Mouse (Mus musculus) frontal cortex, postnatal 10 days (tissue): ENCODE results near the gene Narfl.
"Not testable (repeated sequence)": the region's sequence is repeated elsewhere in the genome, so short reads cannot be mapped to it uniquely, and the experiment has no call there.

ENCODE experiments used
- DNase-seq, 2 experiments: peaks; one replicate each; pipeline ENCODE4 v3.0.0; 2022; ENCODE audit warnings: low spot score in 2 of 2, mixed read lengths in 1 of 2

Gene Narfl

DNA sequence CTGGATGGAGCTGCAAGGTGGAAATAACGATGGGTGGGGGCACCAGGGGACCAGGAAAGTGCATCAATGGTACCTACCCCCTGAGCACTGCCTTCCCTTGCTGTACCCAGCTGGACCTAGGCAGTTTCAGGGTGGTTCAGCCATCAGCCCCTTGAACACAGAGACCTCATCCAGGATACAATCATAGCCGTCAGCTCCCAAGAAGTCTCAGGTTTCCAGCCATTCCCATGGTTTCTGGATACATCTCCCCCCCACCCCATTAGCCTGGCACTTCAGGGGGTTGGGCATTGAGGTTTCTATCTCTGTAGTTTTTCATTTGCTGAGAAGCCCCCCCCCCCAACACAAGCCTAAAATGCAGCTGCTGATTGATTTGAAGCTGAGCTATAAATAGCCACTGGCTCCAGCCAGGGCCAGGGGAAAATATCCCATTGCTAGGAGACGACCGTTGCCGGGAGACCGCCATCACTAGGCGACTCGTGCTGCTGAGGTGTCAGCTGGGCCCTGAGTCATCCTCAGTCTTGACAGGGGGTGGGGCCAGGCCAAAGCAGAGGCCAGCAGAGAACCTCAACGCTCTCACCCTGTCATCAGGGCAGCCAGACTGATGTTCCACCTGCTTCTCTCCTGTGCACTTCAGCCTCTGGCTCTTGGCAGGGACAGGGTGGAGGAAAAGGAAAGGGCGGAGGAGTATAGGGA lies 29.4 kb downstream of the Narfl start:
- peak; percentile 79 to 89 for DNase-seq

DNA sequence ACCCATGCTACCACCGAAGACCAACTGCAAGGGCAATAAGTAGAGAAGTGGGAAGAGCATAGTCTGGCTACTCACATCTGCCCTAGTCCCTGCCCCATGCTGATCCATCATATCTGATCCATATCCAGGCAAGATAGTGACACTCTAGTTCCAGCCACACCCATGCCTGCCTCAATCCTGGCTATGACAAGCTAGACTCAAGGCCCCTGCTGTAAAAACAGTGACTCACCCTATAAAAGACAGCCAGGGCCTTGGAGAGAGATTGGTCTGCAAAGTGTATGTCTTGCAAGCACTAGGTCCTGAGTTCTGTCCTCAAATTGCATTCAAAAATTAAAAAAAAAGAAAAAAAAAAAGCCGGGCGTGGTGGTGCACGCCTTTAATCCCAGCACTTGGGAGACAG lies 32.9 kb downstream of the Narfl start:
- DNase-seq = no peak

DNA sequence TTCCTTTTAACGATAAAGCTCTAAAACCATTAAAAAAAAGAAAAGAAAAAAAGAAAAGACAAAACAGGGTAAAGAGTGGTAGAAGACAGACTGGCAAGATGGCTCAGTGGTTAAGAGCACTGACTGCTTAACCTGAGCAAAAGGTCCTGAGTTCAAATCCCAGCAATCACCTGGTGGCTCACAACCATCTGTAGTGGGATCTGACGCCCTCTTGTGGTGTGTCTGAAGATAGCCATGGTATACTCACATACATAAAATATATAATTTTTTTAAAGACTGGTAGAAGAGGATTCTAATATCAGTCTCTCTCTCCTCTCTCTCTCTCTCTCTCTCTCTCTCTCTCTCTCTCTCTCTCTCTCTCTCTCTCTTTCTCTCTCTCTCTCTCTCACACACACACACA lies 33.9 kb downstream of the Narfl start:
- not testable (repeated sequence) for DNase-seq

DNA sequence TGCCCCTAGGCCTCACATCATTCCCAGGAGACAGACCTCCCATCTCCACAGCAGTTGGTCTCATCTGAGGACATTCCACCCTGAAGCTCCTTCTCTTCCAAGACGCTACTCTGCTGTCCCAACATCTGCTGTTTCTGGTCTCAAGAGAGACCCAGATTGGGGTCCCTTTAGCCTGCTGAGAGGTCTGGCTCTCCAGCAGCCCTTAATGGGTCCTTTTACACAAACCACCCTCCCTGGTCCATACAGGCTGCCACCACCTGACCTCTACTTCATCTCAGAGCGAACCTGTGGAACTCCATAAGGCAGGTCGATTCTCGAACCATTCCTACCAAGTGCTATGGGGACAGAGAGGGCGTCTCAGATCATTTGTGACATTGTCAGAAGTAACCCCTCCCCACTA lies 34.5 kb downstream of the Narfl start:
- DNase-seq = no peak

DNA sequence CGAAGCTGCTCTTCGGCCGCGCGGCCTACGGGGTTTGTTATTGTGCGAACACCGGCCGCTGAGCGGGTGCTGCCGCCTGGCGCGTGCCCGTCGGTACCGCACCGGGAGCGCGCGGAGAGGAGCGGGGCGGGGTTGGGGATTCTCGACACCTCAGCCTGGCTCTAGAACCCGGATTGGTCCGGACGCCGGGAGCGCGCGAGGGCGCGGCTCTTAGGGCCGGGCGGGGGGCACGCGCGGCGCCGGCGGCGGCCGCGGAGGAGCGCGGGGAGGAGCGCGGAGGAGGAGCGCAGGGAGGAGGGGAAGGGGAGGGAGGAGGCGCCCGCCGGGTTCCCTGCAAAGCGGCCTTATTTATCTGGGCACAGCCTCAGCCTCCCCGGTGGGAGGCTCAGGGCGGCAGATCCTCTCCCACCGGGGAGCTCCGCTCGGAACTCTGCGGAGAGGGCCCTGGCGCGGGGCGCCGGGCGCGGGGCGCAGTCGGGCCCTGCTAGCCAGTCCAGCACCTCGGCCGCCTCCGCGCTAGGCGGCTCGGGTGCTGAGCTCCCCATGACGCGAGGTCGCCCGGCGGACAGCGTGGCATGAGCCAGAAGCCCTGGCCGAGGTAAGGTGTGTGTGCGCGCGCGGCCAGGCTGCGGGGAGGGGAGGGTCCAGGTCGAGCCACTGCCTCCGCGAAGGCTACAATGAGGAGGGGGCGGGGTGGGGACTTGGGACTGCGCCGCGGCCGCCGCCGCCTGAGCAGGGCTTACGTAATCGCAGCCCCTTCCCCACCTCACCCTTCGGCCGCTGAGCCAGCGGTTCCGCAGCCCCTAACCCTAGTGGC lies 35.4 kb downstream of the Narfl start, which contains the start of gene Fbxl16:
TSS of gene Fbxl16 (plus strand) at position 297 of the 817 bp plus-strand sequence.
- peak; percentile 86 to 88 for DNase-seq

DNA sequence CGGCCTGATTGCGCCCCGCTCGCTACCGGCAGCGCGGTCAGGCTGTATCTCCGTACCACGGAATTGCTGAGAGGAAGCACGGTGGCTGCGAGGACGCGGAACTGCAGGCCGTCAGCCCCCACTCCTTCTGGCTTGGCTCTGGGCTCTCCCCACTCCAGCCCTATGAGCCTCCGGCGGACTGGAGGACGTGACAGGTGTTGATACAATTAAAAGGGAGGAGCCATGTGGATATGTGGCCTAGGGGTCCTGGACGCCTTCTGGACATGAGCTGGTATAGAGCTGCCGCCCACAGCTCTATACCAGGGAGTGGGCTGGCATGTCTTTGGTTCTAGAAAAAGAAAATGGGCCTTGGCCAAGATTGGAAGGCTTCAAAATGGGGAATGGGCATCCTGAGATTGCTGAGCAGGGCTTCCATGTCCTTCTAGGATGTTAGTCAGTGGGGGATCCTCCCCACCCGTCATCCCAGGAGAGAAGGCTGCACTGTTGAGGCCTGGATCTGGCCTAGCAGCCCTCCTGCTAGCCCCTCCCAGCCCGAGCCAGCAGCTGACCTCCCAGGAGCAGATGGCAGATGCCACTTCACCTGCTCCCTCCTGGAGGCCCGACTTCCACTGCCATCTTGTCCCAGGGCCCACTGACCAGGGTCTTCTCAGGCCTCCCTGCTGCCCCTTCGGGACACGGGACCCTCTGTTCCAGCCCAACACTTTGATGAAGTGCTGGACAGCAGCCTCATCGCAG lies 36.2 kb downstream of the Narfl start:
- DNase-seq = no peak

DNA sequence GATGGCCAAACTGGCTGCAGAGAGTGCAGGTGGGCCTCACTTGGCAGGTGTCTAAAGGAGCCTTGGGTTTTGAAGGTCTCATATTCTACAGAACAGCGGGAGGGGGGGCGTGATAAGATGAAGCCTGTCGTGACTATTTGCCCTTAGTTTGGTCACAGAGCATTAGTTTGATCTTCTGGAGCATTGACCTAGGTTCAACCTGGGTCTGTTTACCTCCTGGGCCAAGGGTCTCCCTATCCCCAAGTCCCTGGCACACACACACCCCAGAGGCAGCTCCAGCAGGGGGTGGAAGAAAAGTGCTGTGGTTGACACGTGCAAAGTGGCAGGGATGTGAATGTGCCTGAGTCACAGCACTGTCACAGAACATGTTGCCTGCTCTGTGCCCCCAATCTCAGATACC lies 37.3 kb downstream of the Narfl start:
- no peak for DNase-seq

DNA sequence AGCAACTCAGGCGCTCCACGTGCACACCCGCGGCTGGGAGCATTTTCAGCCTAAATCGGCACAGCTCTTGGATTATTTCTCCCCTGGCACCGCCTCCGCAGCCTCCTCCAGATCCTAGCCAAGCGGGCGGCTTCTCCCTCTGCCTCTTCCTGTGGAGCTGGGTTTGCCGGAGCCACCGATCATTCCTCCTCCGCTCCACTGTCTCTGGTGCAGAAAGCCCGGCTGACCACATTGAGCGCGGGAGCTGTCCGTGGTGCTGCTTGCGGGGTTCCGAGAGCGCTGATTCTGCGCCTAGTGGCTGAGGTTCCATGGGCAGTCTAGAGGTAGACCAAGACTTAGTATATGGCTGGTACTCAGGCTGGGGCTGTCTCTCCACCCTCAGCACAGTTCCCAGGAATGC lies 39.9 kb downstream of the Narfl start:
- peak in 1 of 2 experiments; percentile 71 for DNase-seq

DNA sequence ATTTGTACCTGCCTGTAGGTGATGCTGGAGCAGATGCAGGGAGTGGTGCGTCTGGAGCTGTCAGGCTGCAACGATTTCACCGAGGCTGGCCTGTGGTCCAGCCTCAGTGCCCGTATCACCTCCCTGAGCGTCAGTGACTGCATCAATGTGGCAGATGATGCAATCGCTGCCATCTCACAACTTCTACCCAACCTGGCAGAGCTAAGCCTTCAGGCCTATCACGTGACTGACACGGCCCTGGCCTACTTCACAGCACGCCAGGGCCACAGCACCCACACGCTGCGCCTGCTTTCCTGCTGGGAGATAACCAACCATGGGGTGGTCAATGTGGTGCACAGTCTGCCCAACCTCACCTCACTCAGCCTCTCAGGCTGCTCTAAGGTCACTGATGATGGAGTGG lies 44.1 kb downstream of the Narfl start:
- no peak for DNase-seq

DNA sequence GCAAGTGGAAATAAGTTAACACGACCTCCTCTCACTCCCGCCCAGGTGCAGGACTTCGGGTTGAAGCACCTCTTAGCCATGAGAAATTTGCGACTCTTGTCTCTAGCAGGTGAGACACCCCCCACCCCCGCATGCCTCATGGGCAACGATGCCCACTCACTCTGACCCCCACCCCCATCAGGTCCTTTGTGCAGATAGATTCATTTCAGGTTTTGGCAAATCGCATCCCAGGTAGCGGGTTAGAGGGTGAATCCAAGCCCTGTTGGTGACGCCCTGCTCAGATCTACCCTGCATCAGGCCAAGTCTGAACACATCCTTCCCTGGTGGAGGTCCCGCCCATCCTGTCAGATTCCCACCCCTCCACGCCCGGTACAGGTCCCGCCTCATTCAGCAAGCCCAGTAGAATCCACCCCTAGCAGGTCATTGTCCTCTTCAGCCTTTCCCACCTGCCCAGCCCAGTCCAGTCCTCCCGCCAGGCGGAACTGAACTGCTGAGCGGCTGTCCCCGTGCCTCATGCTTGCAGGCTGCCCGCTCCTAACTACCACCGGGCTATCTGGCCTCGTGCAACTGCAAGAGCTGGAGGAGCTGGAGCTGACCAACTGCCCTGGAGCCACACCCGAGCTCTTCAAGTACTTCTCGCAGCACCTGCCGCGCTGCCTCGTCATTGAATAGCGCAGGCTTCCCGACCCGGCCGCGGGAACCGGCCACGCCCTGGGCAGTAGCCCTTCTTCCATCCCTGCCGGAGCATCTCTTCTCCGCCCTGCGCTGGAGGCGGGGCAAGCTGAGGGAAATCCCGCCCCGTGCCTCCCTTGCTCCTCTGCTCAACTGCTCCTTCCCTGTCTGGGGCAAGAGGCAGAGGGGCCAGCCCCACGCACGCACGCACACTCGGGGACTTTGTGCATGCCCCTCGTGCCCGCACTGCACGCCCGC lies 45.5 kb downstream of the Narfl start:
- no peak for DNase-seq

DNA sequence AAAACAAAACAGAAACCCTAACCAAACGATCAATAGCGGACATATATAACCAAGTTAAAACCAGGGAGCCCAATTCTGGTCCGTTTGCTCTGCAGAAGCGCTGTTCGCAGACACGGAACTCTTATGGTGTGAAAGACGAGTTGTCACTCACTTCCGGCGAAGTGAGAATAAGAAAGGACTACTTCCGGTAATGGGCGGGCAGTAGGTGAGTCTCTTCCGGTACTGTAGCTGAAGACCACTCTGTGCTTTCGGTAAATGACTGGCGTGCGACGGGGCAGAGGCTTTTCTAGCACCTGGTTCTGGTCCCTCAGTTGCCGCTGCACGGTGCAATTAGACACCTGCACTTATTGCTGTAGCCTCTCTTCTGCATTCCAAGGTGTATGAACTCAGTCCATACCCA lies 49.9 kb downstream of the Narfl start, which contains the start of gene Wdr24:
TSS of gene Wdr24 (plus strand) at position 176 of the 400 bp plus-strand sequence.
- DNase-seq = peak in 1 of 2 experiments; percentile 75

DNA sequence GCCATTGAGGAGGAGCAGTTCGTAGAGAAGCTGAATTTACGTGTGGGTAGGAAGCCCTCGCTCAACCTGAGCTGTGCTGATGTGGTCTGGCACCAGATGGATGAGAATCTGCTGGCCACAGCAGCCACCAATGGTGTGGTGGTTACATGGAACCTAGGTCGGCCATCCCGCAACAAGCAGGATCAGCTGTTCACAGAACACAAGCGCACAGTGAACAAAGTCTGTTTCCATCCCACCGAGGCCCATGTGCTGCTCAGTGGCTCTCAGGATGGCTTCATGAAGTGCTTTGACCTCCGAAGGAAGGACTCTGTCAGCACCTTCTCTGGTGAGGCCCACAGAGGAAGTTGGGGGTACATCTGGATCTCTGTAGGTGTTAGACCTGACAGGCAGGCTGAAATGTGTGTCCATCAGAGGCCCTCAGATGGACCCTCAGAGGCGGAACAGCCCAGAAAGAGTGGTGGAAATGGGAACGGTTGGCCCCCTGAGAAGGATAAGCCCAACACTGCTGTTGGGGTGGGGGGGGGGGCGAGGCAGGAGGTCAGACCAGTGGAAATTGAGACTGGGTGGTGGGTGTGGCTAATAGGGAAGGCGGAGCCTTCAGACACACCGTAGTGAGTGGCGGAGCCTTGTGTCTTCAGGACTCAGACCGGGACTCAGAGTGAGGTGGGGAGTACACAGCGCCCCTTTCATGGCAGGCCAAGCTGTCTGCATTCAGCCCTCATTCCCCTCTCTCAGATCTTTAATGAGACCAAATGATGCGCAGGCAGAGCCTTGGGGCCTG lies 51.0 kb downstream of the Narfl start:
- DNase-seq = no peak

DNA sequence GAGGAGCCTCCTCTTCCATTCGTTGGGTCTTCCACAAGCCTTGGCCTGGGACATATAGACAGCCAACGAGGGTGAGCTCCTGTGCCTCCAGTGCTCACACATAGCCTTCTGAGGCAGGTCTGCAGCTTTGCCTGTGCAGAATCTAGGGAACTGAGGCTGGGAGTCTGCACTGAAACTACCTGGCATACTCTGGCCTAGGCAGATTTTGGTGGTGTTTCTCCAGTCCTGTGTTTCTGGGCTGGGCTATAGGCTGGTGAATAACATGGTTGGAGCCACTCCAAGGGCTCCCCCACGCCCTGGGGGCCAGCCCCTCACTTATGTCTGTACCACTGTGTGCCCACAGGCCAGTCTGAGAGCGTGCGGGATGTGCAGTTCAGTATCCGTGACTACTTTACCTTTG lies 51.7 kb downstream of the Narfl start:
- DNase-seq = no peak

DNA sequence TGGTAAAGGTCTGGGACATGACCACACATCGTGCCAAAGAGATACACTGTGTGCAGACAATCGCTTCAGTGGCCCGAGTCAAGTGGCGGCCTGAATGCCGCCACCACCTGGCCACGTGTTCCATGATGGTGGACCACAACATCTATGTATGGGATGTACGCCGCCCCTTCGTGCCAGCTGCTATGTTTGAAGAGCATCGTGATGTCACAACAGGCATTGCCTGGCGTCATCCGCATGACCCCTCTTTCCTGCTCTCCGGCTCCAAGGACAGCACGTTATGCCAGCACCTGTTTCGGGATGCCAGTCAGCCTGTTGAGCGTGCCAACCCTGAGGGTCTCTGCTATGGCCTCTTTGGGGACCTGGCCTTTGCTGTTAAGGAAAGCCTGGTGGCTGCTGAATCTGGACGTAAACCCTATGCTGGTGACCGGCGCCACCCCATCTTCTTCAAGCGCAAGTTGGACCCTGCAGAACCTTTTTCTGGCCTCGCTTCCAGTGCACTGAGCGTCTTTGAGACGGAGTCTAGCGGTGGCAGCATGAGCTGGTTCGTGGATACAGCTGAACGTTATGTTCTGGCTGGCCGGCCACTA lies 52.5 kb downstream of the Narfl start:
- no peak for DNase-seq

DNA sequence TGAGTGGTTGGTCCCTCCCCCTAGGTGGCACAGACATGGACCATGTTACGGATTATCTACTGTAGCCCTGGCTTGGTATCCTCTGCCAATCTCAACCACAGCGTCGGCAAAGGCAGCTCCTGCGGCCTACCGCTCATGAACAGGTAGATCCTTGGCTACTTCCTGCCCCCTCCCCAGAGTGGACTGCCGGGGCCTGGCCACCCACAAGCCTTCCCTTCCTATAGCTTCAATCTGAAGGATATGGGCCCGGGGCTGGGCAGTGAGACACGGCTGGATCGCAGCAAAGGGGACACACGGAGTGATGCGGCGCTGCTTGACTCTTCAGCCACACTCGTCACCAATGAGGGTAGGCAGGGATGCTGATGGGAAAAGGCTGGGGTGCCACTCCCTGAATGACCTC lies 53.4 kb downstream of the Narfl start:
- DNase-seq = no peak

DNA sequence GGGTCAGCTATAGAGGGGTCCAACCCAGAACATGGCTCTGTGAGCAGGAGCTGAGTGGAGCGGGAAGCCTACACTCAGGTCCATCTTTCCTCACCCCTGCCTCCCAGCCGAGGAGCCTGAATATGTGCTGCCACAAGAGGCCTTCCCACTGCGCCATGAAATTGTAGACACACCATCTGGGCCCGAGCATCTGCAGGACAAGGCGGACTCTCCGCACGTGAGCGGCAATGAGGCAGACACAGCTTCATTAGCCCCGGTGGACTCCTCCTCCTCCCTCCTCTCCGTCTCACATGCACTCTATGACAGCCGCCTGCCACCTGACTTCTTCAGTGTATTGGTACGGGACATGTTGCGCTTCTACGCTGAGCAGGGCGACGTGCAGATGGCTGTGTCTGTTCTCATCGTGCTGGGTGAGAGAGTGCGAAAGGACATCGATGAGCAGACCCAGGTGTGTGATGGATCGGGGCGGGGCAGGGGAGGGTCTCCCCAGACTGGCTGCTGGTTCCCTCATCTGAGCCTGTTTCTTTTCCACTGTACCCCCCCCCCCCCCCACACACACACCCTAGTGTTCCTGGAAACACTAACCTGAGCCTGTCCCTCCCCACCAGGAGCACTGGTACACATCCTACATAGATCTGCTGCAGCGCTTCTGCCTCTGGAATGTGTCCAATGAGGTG lies 54.1 kb downstream of the Narfl start:
- DNase-seq = no peak

DNA sequence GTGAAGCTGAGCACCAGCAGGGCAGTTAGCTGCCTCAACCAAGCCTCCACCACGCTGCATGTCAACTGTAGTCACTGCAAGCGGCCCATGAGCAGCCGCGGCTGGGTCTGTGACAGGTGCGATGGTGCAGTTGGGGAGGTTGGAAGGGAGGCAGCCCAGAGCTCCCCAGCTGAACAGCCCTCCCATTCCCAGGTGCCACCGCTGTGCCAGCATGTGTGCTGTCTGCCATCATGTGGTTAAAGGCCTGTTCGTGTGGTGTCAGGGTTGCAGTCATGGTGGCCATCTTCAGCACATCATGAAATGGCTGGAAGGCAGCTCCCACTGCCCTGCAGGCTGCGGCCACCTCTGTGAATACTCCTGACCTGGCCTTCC lies 54.6 kb downstream of the Narfl start:
- DNase-seq = no peak

DNA sequence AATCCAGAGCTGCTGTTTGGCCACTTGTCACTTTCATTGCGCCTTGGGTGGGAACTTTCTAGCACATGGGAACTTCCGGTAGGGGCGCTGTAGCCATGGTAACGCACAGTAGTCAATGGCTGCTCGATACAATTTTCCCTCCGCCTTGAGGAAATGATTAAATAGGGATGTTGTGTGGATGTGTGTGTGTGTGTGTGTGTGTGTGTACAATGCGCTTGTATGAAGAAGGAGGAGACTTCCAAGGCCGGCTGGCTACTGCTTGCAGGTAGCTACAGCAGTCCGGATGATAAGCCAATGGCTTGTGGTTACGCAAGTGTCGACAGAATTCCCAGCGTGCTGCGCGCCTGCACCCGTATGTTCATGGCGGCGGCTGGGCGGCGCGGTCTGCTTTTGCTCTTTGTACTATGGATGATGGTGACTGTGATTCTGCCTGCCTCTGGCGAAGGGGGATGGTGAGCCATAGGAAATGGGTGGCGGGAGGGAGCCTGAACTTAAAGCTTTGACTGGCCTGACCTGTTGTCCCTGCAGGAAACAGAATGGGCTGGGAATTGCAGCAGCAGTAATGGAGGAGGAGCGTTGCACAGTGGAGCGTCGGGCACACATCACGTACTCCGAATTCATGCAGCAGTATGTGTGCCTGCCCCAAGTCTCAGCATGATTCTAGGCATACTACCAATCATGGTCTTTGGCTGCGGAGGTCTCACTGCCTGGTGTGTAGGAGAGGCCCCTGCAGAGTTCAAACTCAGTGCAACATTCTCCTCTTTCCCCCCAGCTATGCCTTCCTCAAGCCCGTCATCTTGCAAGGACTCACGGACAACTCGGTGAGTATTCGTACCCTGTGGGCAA lies 55.4 kb downstream of the Narfl start, which contains the start of gene Jmjd8:
TSS of gene Jmjd8 (plus strand) at position 156 of the 846 bp plus-strand sequence.
- peak; percentile 75 to 80 for DNase-seq
